Mouse (Mus musculus): ENCODE measurements around the gene Dusp7.

Dusp7 gene

GRCm38 (mm10) chr9:106367592-106368111 is 780 bp upstream of the Dusp7 start:
- ChIA-PET CTCF (interaction anchor here (0.5 to 2.3 kb wide), 16 partner anchors 9 to 275 kb away, joined by 3 to 11 read pairs (median 5); partner anchors contain the start of genes Parp3 (in 3 of the 4), Pcbp4 (in 1 of the 4) and Poc1a (in 1 of the 4)), POLR2A (interaction anchor here (0.6 to 3.0 kb wide), 59 partner anchors 9 to 1214 kb away, joined by 3 to 20 read pairs (median 5); partner anchors contain the start of genes Acy1 (in 2 of the 4), Parp3 (in 2 of the 4), Poc1a (in 2 of the 4) and Rpl29 (in 2 of the 4))

- ChIA-PET POLR2A (interaction anchor here (0.5 to 4.3 kb wide), 41 partner anchors 9 to 1244 kb away, joined by 3 to 24 read pairs (median 5); partner anchors contain the start of genes Rpl29 (in 2 of the 4), Abhd14a (in 1 of the 4), Acy1 (in 1 of the 4) and Cacna2d2 (in 1 of the 4)), CTCF (interaction anchor here in 2 of 4 experiments (0.7 to 2.4 kb wide), 7 partner anchors 12 to 108 kb away, joined by 3 to 9 read pairs (median 5); partner anchors contain the start of gene Parp3 (in 1 of the 2))
Observed at GRCm38 (mm10) chr9:106368831-106369501, 534 bp downstream of the Dusp7 start.

- CTCF ChIA-PET: interaction anchor here in 3 of 4 experiments (0.7 to 2.4 kb wide), 7 partner anchors 11 to 107 kb away, joined by 4 to 9 read pairs (median 5); partner anchors contain the start of gene Parp3 (in 1 of the 3)
- POLR2A ChIA-PET: interaction anchor here (0.6 to 4.3 kb wide), 35 partner anchors 8 to 608 kb away, joined by 3 to 24 read pairs (median 5); partner anchors contain the start of genes Rpl29 (in 2 of the 4), Abhd14a (in 1 of the 4), Acy1 (in 1 of the 4) and Twf2 (in 1 of the 4)
Observed at GRCm38 (mm10) chr9:106369801-106370485, 1.5 kb downstream of the Dusp7 start.

GRCm38 (mm10) chr9:106370620-106371383 is 2.4 kb downstream of the Dusp7 start:
- ChIA-PET CTCF (interaction anchor here in 3 of 4 experiments (0.6 to 2.4 kb wide), 7 partner anchors 13 to 106 kb away, joined by 3 to 6 read pairs (median 4); partner anchors contain the start of gene Parp3 (in 1 of the 3)), POLR2A (interaction anchor here in 3 of 4 experiments (0.5 to 4.3 kb wide), 13 partner anchors 7 to 59 kb away, joined by 3 to 24 read pairs (median 5); partner anchors contain the start of gene Rpl29 (in 1 of the 3))

- ChIA-PET POLR2A (interaction anchor here in 3 of 4 experiments (0.5 to 4.3 kb wide), 4 partner anchors 12 to 120 kb away, joined by 3 to 24 read pairs (median 4); partner anchors contain the start of gene Rpl29 (in 1 of the 3)), CTCF (interaction anchor here in 3 of 4 experiments (0.6 to 1.9 kb wide), 7 partner anchors 12 to 106 kb away, joined by 3 to 5 read pairs (median 4); partner anchors contain the start of gene Parp3 (in 1 of the 3))
Observed at GRCm38 (mm10) chr9:106371384-106371671, 2.9 kb downstream of the Dusp7 start.

GRCm38 (mm10) chr9:106371776-106372175 is 3.3 kb downstream of the Dusp7 start:
- ChIA-PET POLR2A (interaction anchor here in 3 of 4 experiments (0.5 to 4.3 kb wide), 4 partner anchors 11 to 120 kb away, joined by 3 to 24 read pairs (median 6); partner anchors contain the start of gene Rpl29 (in 1 of the 3)), CTCF (interaction anchor here in 3 of 4 experiments (0.6 to 1.9 kb wide), 7 partner anchors 12 to 105 kb away, joined by 3 to 5 read pairs (median 4); partner anchors contain the start of gene Parp3 (in 1 of the 3))

- CTCF ChIA-PET: interaction anchor here in 2 of 4 experiments (1.1 to 1.3 kb wide), 2 partner anchors 11 to 49 kb away, joined by 3 to 4 read pairs; no protein-coding TSS in a partner anchor
- POLR2A ChIA-PET: interaction anchor here in 3 of 4 experiments (0.5 to 4.3 kb wide), 7 partner anchors 9 to 1848 kb away, joined by 3 to 24 read pairs (median 4); partner anchors contain the start of genes Acy1 (in 1 of the 3) and Rpl29 (in 1 of the 3)
Observed at GRCm38 (mm10) chr9:106372431-106373412, 4.3 kb downstream of the Dusp7 start.

- CTCF ChIA-PET: interaction anchor here in 1 of 4 experiments (0.6 kb wide), 2 partner anchors 26 to 60 kb away, joined by 3 to 5 read pairs; no protein-coding TSS in a partner anchor
Observed at GRCm38 (mm10) chr9:106373973-106374372, 5.5 kb downstream of the Dusp7 start.

GRCm38 (mm10) chr9:106377247-106377646 is 8.8 kb downstream of the Dusp7 start:
- POLR2A ChIA-PET: interaction anchor here in 1 of 4 experiments (1.0 to 2.5 kb wide), 2 partner anchors 8 to 10 kb away, joined by 3 to 8 read pairs; partner anchors contain the start of gene Dusp7

More at GRCm38 (mm10) chr9:106373973-106374372, 5.5 kb downstream of the Dusp7 start:
- POLR2A ChIA-PET: interaction anchor here in 2 of 4 experiments (0.6 to 1.2 kb wide), 6 partner anchors 8 to 712 kb away, joined by 3 to 4 read pairs (median 3); partner anchors contain the start of gene Rpl29 (in 1 of the 2)

GRCm38 (mm10) chr9:106378045-106378444 is 9.6 kb downstream of the Dusp7 start:
- POLR2A ChIA-PET: interaction anchor here in 1 of 4 experiments (0.6 to 2.5 kb wide), 3 partner anchors 9 to 467 kb away, joined by 3 to 8 read pairs (median 3); partner anchors contain the start of gene Dusp7
- CTCF ChIA-PET: no interaction called here

More at GRCm38 (mm10) chr9:106377247-106377646, 8.8 kb downstream of the Dusp7 start:
- CTCF ChIA-PET: interaction anchor here in 1 of 4 experiments (0.7 kb wide), 1 partner anchor 113 kb away, joined by 3 read pairs; no protein-coding TSS in a partner anchor

GRCm38 (mm10) chr9:106378753-106379152 is 10.3 kb downstream of the Dusp7 start:
- POLR2A ChIA-PET: interaction anchor here in 3 of 4 experiments (0.6 to 2.8 kb wide), 4 partner anchors 9 to 466 kb away, joined by 3 to 9 read pairs (median 8); partner anchors contain the start of gene Dusp7 (in 2 of the 3)

GRCm38 (mm10) chr9:106386181-106386864 is 17.9 kb downstream of the Dusp7 start:
- ChIA-PET POLR2A (interaction anchor here (0.6 to 2.9 kb wide), 20 partner anchors 7 to 162 kb away, joined by 3 to 14 read pairs (median 5); partner anchors contain the start of genes Dusp7 (in 2 of the 4), Parp3 (in 2 of the 4), Acy1 (in 1 of the 4) and Rpl29 (in 1 of the 4)), CTCF (interaction anchor here in 2 of 4 experiments (0.6 to 1.9 kb wide), 6 partner anchors 22 to 90 kb away, joined by 3 to 5 read pairs (median 4); partner anchors contain the start of gene Parp3 (in 1 of the 2))

More at GRCm38 (mm10) chr9:106378753-106379152, 10.3 kb downstream of the Dusp7 start:
- CTCF ChIA-PET: no interaction called here

GRCm38 (mm10) chr9:106392828-106393527 is 24.5 kb downstream of the Dusp7 start:
- CTCF ChIA-PET: interaction anchor here in 2 of 4 experiments (0.8 to 1.7 kb wide), 2 partner anchors 29 to 44 kb away, joined by 3 to 4 read pairs; no protein-coding TSS in a partner anchor

GRCm38 (mm10) chr9:106393548-106393947 is 25.1 kb downstream of the Dusp7 start:
- CTCF ChIA-PET: interaction anchor here in 3 of 4 experiments (0.5 to 1.7 kb wide), 4 partner anchors 8 to 84 kb away, joined by 3 to 4 read pairs (median 4); no protein-coding TSS in a partner anchor
- POLR2A ChIA-PET: interaction anchor here in 2 of 4 experiments (0.6 to 2.8 kb wide), 6 partner anchors 8 to 36 kb away, joined by 3 to 11 read pairs (median 4); partner anchors contain the start of gene Rpl29 (in 1 of the 2)

More at GRCm38 (mm10) chr9:106392828-106393527, 24.5 kb downstream of the Dusp7 start:
- POLR2A ChIA-PET: interaction anchor here in 2 of 4 experiments (0.7 to 2.8 kb wide), 7 partner anchors 7 to 111 kb away, joined by 3 to 11 read pairs (median 4); no protein-coding TSS in a partner anchor
